Mouse (Mus musculus): ENCODE results near the gene Plekha5. TPM values are rescaled to one million over a fixed set of nuclear protein-coding genes. Genes with fewer than 3 reads are reported as not detected.
"Not testable (repeated sequence)": the region's sequence is repeated elsewhere in the genome, so short reads cannot be mapped to it uniquely, and the experiment has no call there.

Plekha5 gene
- polyA plus RNA-seq, 1 experiment from 2014 or later = 39.0 TPM

DNA sequence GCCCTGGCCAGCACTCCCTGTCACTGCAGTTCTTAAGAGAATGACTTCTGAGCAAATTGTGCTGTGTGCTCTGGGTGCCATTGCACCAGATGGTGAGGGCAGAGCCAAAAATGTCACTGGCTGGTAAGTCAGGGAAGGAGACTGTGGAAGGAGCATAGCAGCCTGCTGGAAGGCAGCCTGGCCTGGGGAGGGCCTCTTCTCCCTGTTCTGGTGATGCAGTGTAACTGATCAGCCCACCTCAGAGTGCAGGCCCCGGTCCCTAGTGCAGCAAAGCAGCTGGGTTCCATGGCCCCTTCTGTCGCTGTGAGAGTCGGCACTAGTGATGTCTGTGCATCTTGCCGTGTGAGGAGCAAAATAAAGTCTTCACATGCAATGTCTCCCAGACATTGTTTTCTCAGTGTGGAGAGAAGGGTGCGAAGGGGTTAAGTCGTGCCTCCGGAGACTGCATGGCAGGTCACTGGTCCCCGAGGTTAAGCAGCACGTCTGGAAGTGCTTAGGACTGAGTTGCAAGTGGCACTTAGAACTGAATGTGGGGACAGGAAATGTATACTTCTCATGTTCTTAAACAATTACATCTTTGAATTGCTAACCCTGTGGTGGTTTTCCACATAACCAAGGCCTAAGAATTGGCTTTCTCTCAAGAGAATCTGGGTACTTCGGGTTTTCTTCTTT lies 95.8 kb downstream of the Plekha5 start:
- DNase-seq (ENCODE audit: low spot score) (no peak), ATAC-seq (replicated peaks; ENCODE audit: low FRiP score, low read depth) (no peak)
- 0 out of 2 replicates have a peak overlapping the region, but pooled peaks have one; percentile 19 for H3K27ac ChIP-seq
- H3K4me3 ChIP-seq (replicated peaks; ENCODE audit: low read depth, low read length) = no peak overlapping the region
- no peak overlapping the region for H3K4me2 ChIP-seq (ENCODE audit: low read length)
- 35% methylated on average over 10 of the region's 10 CpGs for WGBS
- no peak overlapping the region for H3K9ac ChIP-seq (ENCODE audit: low read depth, low read length)
- H3K27me3 ChIP-seq (ENCODE audit: insufficient read depth, low read length) = no peaks in the 10 kb centered on the region
- peaks cover 6% of the 10 kb centered on the region; the same call in 1 of the 2 replicates for H3K4me1 ChIP-seq (replicated peaks; ENCODE audit: insufficient read depth, low read length)
- H3K9me3 ChIP-seq (replicated peaks; ENCODE audit: low read length) = no peaks in the 10 kb centered on the region
- no peaks in the 10 kb centered on the region for H3K36me3 ChIP-seq (ENCODE audit: insufficient read depth, low read length)
- TF ChIP-seq CTCF (IDR thresholded peaks at IDR 0.05; ENCODE audit: low read depth) = no peak

DNA sequence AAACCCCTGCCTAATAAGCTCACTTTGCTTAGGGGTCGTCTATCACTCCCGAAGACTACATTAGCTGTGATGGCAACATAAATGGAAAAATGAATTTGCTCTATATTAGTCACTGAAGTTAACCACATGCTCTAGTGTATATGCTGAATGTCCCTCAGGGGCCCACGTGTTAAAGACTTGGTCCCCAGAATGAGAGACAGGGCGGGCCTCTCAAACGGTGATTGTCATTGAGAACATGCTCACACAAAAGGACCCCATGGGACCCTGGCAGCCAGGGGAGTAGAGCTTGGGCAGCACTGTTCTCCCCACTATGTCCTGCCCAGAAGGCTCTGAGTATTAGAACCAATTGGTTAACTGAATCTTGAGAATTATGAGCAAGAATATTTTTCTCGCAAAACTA lies 97.1 kb downstream of the Plekha5 start:
- ATAC-seq (replicated peaks; ENCODE audit: low FRiP score, low read depth) (no peak), DNase-seq (ENCODE audit: low spot score) (no peak)
- no peak overlapping the region for H3K4me3 ChIP-seq (replicated peaks; ENCODE audit: low read depth, low read length)
- no peaks in the 10 kb centered on the region for H3K36me3 ChIP-seq (ENCODE audit: insufficient read depth, low read length)
- no peak for TF ChIP-seq CTCF (IDR thresholded peaks at IDR 0.05; ENCODE audit: low read depth)
- H3K4me2 ChIP-seq (ENCODE audit: low read length) = no peak overlapping the region
- H3K27me3 ChIP-seq (ENCODE audit: insufficient read depth, low read length) = no peaks in the 10 kb centered on the region
- 77% methylated on average over 6 of the region's 6 CpGs for WGBS
- H3K9me3 ChIP-seq (replicated peaks; ENCODE audit: low read length) = no peaks in the 10 kb centered on the region
- peaks cover 6% of the 10 kb centered on the region; the same call in 1 of the 2 replicates for H3K4me1 ChIP-seq (replicated peaks; ENCODE audit: insufficient read depth, low read length)
- H3K9ac ChIP-seq (ENCODE audit: low read depth, low read length) = no peak overlapping the region
- H3K27ac ChIP-seq = no peak overlapping the region

DNA sequence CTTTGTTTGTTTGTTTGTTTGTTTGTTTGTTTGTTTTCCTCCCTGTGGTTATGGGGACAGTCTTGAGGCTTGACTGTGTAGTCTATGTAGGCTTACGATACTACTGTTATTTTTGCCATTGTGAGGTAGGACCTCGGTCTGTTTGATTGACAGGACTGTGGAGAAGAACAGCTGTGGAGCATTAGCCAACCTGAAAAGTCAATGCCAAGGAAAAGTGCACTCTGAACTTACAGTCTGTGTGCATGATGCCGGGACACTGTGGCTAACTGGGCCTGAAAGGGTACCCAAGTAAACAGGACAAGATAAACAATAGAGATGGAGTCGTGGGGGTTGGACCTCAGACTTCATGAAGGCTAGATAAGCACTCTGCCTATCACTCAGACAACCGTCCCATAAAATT lies 98.0 kb downstream of the Plekha5 start:
- DNase-seq (ENCODE audit: low spot score) (no peak), ATAC-seq (replicated peaks; ENCODE audit: low FRiP score, low read depth) (no peak)
- no peak overlapping the region for H3K9ac ChIP-seq (ENCODE audit: low read depth, low read length)
- H3K4me1 ChIP-seq (replicated peaks; ENCODE audit: insufficient read depth, low read length) = peaks cover 6% of the 10 kb centered on the region; the same call in 1 of the 2 replicates
- H3K27ac ChIP-seq = no peak overlapping the region
- no peak overlapping the region for H3K4me2 ChIP-seq (ENCODE audit: low read length)
- H3K36me3 ChIP-seq (ENCODE audit: insufficient read depth, low read length) = no peaks in the 10 kb centered on the region
- 50% methylated on average over 5 of the region's 5 CpGs for whole genome bisulfite sequencing
- no peak for TF ChIP-seq CTCF (IDR thresholded peaks at IDR 0.05; ENCODE audit: low read depth)
- no peak overlapping the region for H3K4me3 ChIP-seq (replicated peaks; ENCODE audit: low read depth, low read length)
- no peaks in the 10 kb centered on the region for H3K9me3 ChIP-seq (replicated peaks; ENCODE audit: low read length)
- H3K27me3 ChIP-seq (ENCODE audit: insufficient read depth, low read length) = no peaks in the 10 kb centered on the region

DNA sequence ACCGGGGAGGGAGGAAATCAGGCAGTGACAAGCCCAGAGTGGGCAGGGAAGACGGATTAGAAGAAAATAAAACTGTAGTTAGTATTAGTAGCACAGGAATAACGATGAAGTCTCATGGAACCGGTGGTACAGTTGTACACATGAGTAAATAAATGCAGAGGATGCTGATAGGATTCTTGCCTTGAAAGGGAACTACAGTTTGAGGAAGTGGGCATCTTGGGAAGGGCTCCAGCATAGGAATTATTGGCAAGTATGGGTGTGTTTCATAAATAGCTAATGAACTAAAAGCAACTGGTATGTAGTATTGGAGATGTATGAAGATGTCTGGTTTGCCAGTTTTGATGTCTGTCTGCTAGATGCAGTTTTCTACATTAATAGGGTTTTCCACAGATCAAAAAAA lies 99.7 kb downstream of the Plekha5 start:
- no peaks in the 10 kb centered on the region for H3K27me3 ChIP-seq (ENCODE audit: insufficient read depth, low read length)
- H3K4me1 ChIP-seq (replicated peaks; ENCODE audit: insufficient read depth, low read length) = peaks cover 6% of the 10 kb centered on the region; the same call in 1 of the 2 replicates
- 82% methylated on average over 4 of the region's 4 CpGs for WGBS
- H3K36me3 ChIP-seq (ENCODE audit: insufficient read depth, low read length) = peaks cover 4% of the 10 kb centered on the region; the same call in 1 of the 2 replicates
- H3K4me2 ChIP-seq (ENCODE audit: low read length) = no peak overlapping the region
- no peak overlapping the region for H3K27ac ChIP-seq
- DNase-seq (ENCODE audit: low spot score) (no peak), ATAC-seq (replicated peaks; ENCODE audit: low FRiP score, low read depth) (no peak)
- H3K9me3 ChIP-seq (replicated peaks; ENCODE audit: low read length) = no peaks in the 10 kb centered on the region
- no peak overlapping the region for H3K9ac ChIP-seq (ENCODE audit: low read depth, low read length)
- TF ChIP-seq CTCF (IDR thresholded peaks at IDR 0.05; ENCODE audit: low read depth) = no peak
- H3K4me3 ChIP-seq (replicated peaks; ENCODE audit: low read depth, low read length) = no peak overlapping the region

DNA sequence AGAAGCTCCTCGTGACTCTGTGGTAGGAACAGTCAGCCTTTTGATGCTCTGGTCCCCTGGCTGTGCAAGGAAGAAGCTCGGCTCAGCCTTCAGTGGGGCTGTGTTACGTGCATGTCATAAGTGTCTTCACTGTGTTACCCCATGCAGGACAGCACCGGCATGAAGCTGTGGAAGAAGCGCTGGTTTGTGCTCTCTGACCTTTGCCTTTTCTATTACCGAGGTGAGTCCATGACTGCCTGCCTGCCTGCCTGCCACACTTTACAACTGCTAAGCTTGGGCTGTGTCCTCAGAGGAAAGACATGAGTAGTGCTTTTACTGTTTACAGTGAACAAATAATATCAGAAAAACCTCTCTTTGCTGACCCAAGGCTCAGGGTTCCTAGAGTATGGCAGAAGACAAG lies 104.6 kb downstream of the Plekha5 start:
- Histone ChIP-seq H3K4me1 (replicated peaks; ENCODE audit: insufficient read depth, low read length) (no peaks in the 10 kb centered on the region), H3K36me3 (ENCODE audit: insufficient read depth, low read length) (peaks cover 6% of the 10 kb centered on the region; the same call in 1 of the 2 replicates), H3K9me3 (replicated peaks; ENCODE audit: low read length) (no peaks in the 10 kb centered on the region), H3K27me3 (ENCODE audit: insufficient read depth, low read length) (no peaks in the 10 kb centered on the region), H3K9ac (ENCODE audit: low read depth, low read length) (no peak overlapping the region), H3K4me3 (replicated peaks; ENCODE audit: low read depth, low read length) (no peak overlapping the region), H3K4me2 (ENCODE audit: low read length) (no peak overlapping the region), H3K27ac (no peak overlapping the region)
- ATAC-seq (replicated peaks; ENCODE audit: low FRiP score, low read depth) (no peak), DNase-seq (ENCODE audit: low spot score) (no peak)
- no peak for TF ChIP-seq CTCF (IDR thresholded peaks at IDR 0.05; ENCODE audit: low read depth)
- 76% methylated on average over 6 of the region's 6 CpGs for WGBS

DNA sequence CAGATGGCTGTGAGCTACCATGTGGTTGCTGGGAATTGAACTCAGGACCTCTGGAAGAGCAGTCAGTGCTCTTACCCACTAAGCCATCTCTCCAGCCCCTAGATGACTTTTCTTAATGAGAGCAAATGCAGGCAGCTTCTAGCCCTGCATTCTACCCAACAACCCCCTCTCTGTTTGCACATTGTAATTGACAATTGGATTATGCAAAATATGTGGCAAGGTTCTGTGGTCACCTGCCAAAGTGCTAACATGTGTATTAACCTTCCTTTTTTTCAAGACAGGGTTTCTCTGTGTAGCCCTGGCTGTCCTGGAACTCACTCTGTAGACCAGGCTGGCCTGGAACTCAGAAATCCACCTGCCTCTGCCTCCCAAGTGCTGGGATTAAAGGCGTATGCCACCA lies 109.0 kb downstream of the Plekha5 start:
- H3K27me3 ChIP-seq (ENCODE audit: insufficient read depth, low read length); H3K27ac ChIP-seq; H3K9ac ChIP-seq (ENCODE audit: low read depth, low read length); H3K4me1 ChIP-seq (replicated peaks; ENCODE audit: insufficient read depth, low read length); H3K4me3 ChIP-seq (replicated peaks; ENCODE audit: low read depth, low read length); H3K4me2 ChIP-seq (ENCODE audit: low read length); H3K9me3 ChIP-seq (replicated peaks; ENCODE audit: low read length); DNase-seq (ENCODE audit: low spot score); ATAC-seq (replicated peaks; ENCODE audit: low FRiP score, low read depth): not testable (repeated sequence)
- WGBS = 92% methylated on average over 1 of the region's 1 CpGs
- H3K36me3 ChIP-seq (ENCODE audit: insufficient read depth, low read length) = peaks cover 18% of the 10 kb centered on the region

DNA sequence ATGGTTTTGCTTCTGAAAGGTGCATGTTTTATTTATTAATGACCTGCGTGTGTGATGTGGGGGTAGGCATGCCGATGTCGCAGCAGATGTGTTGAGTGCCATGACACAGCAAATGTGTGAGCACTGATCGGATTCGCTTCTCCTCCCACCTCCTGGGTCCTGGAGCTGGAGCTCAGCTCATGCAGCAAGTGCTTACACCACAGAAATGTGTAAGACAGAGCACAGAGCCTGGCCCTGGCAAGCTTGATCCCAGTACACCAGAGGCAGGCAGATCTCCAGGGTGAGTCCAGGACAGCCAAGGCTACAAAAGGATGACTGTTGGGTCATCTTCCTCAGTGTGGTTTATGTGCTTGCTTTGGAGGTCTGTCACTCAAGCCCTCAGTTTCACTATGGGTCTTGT lies 109.8 kb downstream of the Plekha5 start:
- no peaks in the 10 kb centered on the region for H3K9me3 ChIP-seq (replicated peaks; ENCODE audit: low read length)
- TF ChIP-seq CTCF (IDR thresholded peaks at IDR 0.05; ENCODE audit: low read depth) = no peak
- no peak overlapping the region for H3K4me3 ChIP-seq (replicated peaks; ENCODE audit: low read depth, low read length)
- peaks cover 17% of the 10 kb centered on the region for H3K36me3 ChIP-seq (ENCODE audit: insufficient read depth, low read length)
- H3K27me3 ChIP-seq (ENCODE audit: insufficient read depth, low read length) = no peaks in the 10 kb centered on the region
- no peak overlapping the region for H3K27ac ChIP-seq
- no peak overlapping the region for H3K9ac ChIP-seq (ENCODE audit: low read depth, low read length)
- H3K4me1 ChIP-seq (replicated peaks; ENCODE audit: insufficient read depth, low read length) = no peaks in the 10 kb centered on the region
- H3K4me2 ChIP-seq (ENCODE audit: low read length) = no peak overlapping the region
- WGBS = 85% methylated on average over 5 of the region's 5 CpGs
- no peak for ATAC-seq (replicated peaks; ENCODE audit: low FRiP score, low read depth)
- DNase-seq (ENCODE audit: low spot score) = no peak

Data from kidney, postnatal 0 days (tissue).